Comparison of ENCODE assay signal across 8 mouse cellular contexts in genomic region chr2:59437684-59438393, GRCm38 (mm10). TPM values are rescaled to one million over a fixed set of nuclear protein-coding genes. Genes with fewer than 3 reads are reported as not detected.
DNase-seq lines count a peak whose midpoint lies in the region; ATAC-seq lines count a peak whose summit lies in the region.

No protein-coding gene starts in this region.

- ATAC-seq in midbrain, embryonic 11.5 days (ENCODE audit: low FRiP score) = 0 out of 2 replicates have a peak, but pooled peaks have one; percentile 16
- ATAC-seq in heart, embryonic 12.5 days (ENCODE audit: insufficient number of reproducible peaks, low FRiP score) = peak; percentile 76
- 0 out of 2 replicates have a peak, but pooled peaks have one; percentile 22 for ATAC-seq in liver, embryonic 15.5 days (ENCODE audit: insufficient read depth)
- peak; percentile 78 for ATAC-seq in neural tube, embryonic 15.5 days (ENCODE audit: low FRiP score)

- H3K27me3 ChIP-seq in midbrain, embryonic 11.5 days (ENCODE audit: control insufficient read depth, insufficient read depth, low read length) = no peaks in the 10 kb centered on the region
- no peaks in the 10 kb centered on the region for H3K27me3 ChIP-seq in midbrain, embryonic 10.5 days (ENCODE audit: low read depth, poor library complexity, severe bottlenecking)
- no peaks in the 10 kb centered on the region for H3K27me3 ChIP-seq in heart, embryonic 12.5 days (replicated peaks)
- no peaks in the 10 kb centered on the region for H3K27me3 ChIP-seq in liver, embryonic 15.5 days
- 0 out of 2 replicates have a peak, but pooled peaks cover 7% of the 10 kb centered on the region for H3K27me3 ChIP-seq in neural tube, embryonic 15.5 days (replicated peaks)

- no peaks in the 10 kb centered on the region for H3K9me3 ChIP-seq in midbrain, embryonic 11.5 days (ENCODE audit: control insufficient read depth, low read length)
- no peaks in the 10 kb centered on the region for H3K9me3 ChIP-seq in midbrain, embryonic 10.5 days (replicated peaks)
- peaks cover 7% of the 10 kb centered on the region; the same call in 1 of the 2 replicates for H3K9me3 ChIP-seq in heart, embryonic 12.5 days (replicated peaks)
- H3K9me3 ChIP-seq in liver, embryonic 15.5 days (replicated peaks) = no peaks in the 10 kb centered on the region
- H3K9me3 ChIP-seq in neural tube, embryonic 15.5 days (replicated peaks) = no peaks in the 10 kb centered on the region

- H3K9ac ChIP-seq in midbrain, embryonic 11.5 days (ENCODE audit: low read length) = no peak overlapping the region
- H3K9ac ChIP-seq in heart, embryonic 12.5 days = no peak overlapping the region
- no peak overlapping the region for H3K9ac ChIP-seq in liver, embryonic 15.5 days
- 0 out of 2 replicates have a peak overlapping the region, but pooled peaks have one; percentile 26 for H3K9ac ChIP-seq in neural tube, embryonic 15.5 days (replicated peaks)

- no peaks in the 10 kb centered on the region for H3K36me3 ChIP-seq in midbrain, embryonic 11.5 days (ENCODE audit: control insufficient read depth, insufficient read depth, low read length)
- no peaks in the 10 kb centered on the region for H3K36me3 ChIP-seq in midbrain, embryonic 10.5 days
- H3K36me3 ChIP-seq in heart, embryonic 12.5 days = no peaks in the 10 kb centered on the region
- H3K36me3 ChIP-seq in liver, embryonic 15.5 days (replicated peaks) = no peaks in the 10 kb centered on the region
- H3K36me3 ChIP-seq in neural tube, embryonic 15.5 days = no peaks in the 10 kb centered on the region

- WGBS in midbrain, embryonic 11.5 days = 88% methylated on average over 12 of the region's 12 CpGs
- WGBS in midbrain, embryonic 10.5 days = 89% methylated on average over 12 of the region's 12 CpGs
- WGBS in heart, embryonic 12.5 days = 58% methylated on average over 12 of the region's 12 CpGs
- 51% methylated on average over 12 of the region's 12 CpGs for WGBS in liver, embryonic 15.5 days (ENCODE audit: insufficient replicate concordance)
- WGBS in neural tube, embryonic 15.5 days = 53% methylated on average over 12 of the region's 12 CpGs

- H3K4me2 ChIP-seq in midbrain, embryonic 11.5 days = no peak overlapping the region
- H3K4me2 ChIP-seq in heart, embryonic 12.5 days = peak overlapping the region; percentile 61
- peak overlapping the region; percentile 25; the same call in 1 of the 2 replicates for H3K4me2 ChIP-seq in liver, embryonic 15.5 days
- peak overlapping the region; percentile 49 for H3K4me2 ChIP-seq in neural tube, embryonic 15.5 days

- H3K4me1 ChIP-seq in midbrain, embryonic 11.5 days (ENCODE audit: control insufficient read depth, insufficient read depth, low read length) = no peaks in the 10 kb centered on the region
- H3K4me1 ChIP-seq in midbrain, embryonic 10.5 days = no peaks in the 10 kb centered on the region
- H3K4me1 ChIP-seq in heart, embryonic 12.5 days (replicated peaks) = peaks cover 13% of the 10 kb centered on the region
- 0 out of 2 replicates have a peak, but pooled peaks cover 4% of the 10 kb centered on the region for H3K4me1 ChIP-seq in liver, embryonic 15.5 days (replicated peaks)
- H3K4me1 ChIP-seq in neural tube, embryonic 15.5 days = peaks cover 11% of the 10 kb centered on the region

- no peak for DNase-seq in midbrain, embryonic 11.5 days (ENCODE audit: low spot score, missing footprints)
- no peak for DNase-seq in midbrain, embryonic 10.5 days (ENCODE audit: low spot score)
- peak; percentile 80 to 86 for DNase-seq in cerebellum, postnatal 25 days
- DNase-seq in kidney, postnatal 10 days = peak; percentile 89
- peak; percentile 27 for DNase-seq in urinary bladder, postnatal 10 days (ENCODE audit: low spot score)

- no peak overlapping the region for H3K27ac ChIP-seq in midbrain, embryonic 11.5 days (ENCODE audit: low read depth, low read length)
- no peak overlapping the region for H3K27ac ChIP-seq in midbrain, embryonic 10.5 days (replicated peaks)
- peak overlapping the region; percentile 62 for H3K27ac ChIP-seq in heart, embryonic 12.5 days (ENCODE audit: poor library complexity, severe bottlenecking)
- no peak overlapping the region for H3K27ac ChIP-seq in liver, embryonic 15.5 days (replicated peaks)
- H3K27ac ChIP-seq in neural tube, embryonic 15.5 days (replicated peaks) = peak overlapping the region; percentile 43; the same call in 1 of the 2 replicates

- H3K4me3 ChIP-seq in midbrain, embryonic 11.5 days (ENCODE audit: low read depth, low read length) = no peak overlapping the region
- no peak overlapping the region for H3K4me3 ChIP-seq in midbrain, embryonic 10.5 days
- peak overlapping the region; percentile 10; the same call in 1 of the 2 replicates for H3K4me3 ChIP-seq in heart, embryonic 12.5 days
- no peak overlapping the region for H3K4me3 ChIP-seq in liver, embryonic 15.5 days (replicated peaks)
- peak overlapping the region; percentile 6; the same call in 1 of the 2 replicates for H3K4me3 ChIP-seq in neural tube, embryonic 15.5 days (replicated peaks)

RNA-seq across cellular contexts. Expression of gene Dapl1, which starts 46.6 kb away (rescaled TPM):
- polyA plus RNA-seq in midbrain, embryonic 11.5 days (2014; fragmentation: Nextera tagmentation; extraction: Ambion mirVana) = 0.42 TPM in 1 of 2 replicates, not detected in the other
- polyA plus RNA-seq in midbrain, embryonic 10.5 days (2016; fragmentation: Nextera tagmentation; extraction: Ambion mirVana) = 0.84 and 1.8 TPM in 2 replicates
- polyA plus RNA-seq in heart, embryonic 12.5 days (2016; fragmentation: Nextera tagmentation; extraction: Ambion mirVana) = 0.43 TPM in 1 of 2 replicates, not detected in the other
- not detected in 2 replicates for polyA plus RNA-seq in liver, embryonic 15.5 days (2015; fragmentation: Nextera tagmentation; extraction: Ambion mirVana)
- 0.59 and 1.4 TPM in 2 replicates for polyA plus RNA-seq in neural tube, embryonic 15.5 days (2015; fragmentation: Nextera tagmentation; extraction: Ambion mirVana)

Comparison
In these comparisons a context has a peak if more than half of its experiments do, and no peak if none do; other contexts are left out.
1. ATAC-seq: peak in every context shown above with its lines; median percentile 78 in neural tube, embryonic 15.5 days; 76 in heart, embryonic 12.5 days; 22 in liver, embryonic 15.5 days; 16 in midbrain, embryonic 11.5 days.
2. DNase-seq: peak in cerebellum, postnatal 25 days (2 of 2), kidney, postnatal 10 days (single experiment) and urinary bladder, postnatal 10 days (single experiment); none in midbrain, embryonic 11.5 days (single experiment) and midbrain, embryonic 10.5 days (single experiment).
3. H3K27ac ChIP-seq: peak in heart, embryonic 12.5 days (single experiment) and neural tube, embryonic 15.5 days (single experiment); none in midbrain, embryonic 11.5 days (single experiment), midbrain, embryonic 10.5 days (single experiment) and liver, embryonic 15.5 days (single experiment).
4. H3K4me3 ChIP-seq: peak in heart, embryonic 12.5 days (single experiment) and neural tube, embryonic 15.5 days (single experiment); none in midbrain, embryonic 11.5 days (single experiment), midbrain, embryonic 10.5 days (single experiment) and liver, embryonic 15.5 days (single experiment).